Mouse (Mus musculus) liver, postnatal 0 days (tissue): ENCODE data around the gene Abca8a. TPM values are rescaled to one million over a fixed set of nuclear protein-coding genes. Genes with fewer than 3 reads are reported as not detected.

ENCODE experiments used
- ATAC-seq: fragments of 200-750 bp; cut with Nextera tagmentation; 2 replicates; pipeline ENCODE4 v1.8.0; 2017; ENCODE audit warnings: mild to moderate bottlenecking, moderate library complexity
- DNase-seq: peaks from one replicate; pipeline ENCODE4 v3.0.0-alpha.2; 2016
- H3K27ac ChIP-seq: fragments of 300-500 bp; sonication (generic); 2 replicates; pipeline ENCODE4 v1.5.1; 2014; ENCODE audit warnings: antibody characterized with exemption, moderate library complexity, mild to moderate bottlenecking, low read depth
- H3K27me3 ChIP-seq: fragments of 300-500 bp; sonication (generic); 2 replicates; pipeline ENCODE4 v1.6.1; 2014; ENCODE audit warnings: low read length, control low read depth, mixed read lengths; ENCODE audit not compliant: insufficient read depth
- H3K36me3 ChIP-seq: fragments of 300-500 bp; sonication (generic); replicated peaks from 2 replicates; pipeline ENCODE4 v1.6.1; 2014; ENCODE audit warnings: mild to moderate bottlenecking, control low read depth, low read length, moderate library complexity, mixed read lengths; ENCODE audit not compliant: insufficient read depth
- H3K4me1 ChIP-seq: fragments of 300-500 bp; sonication (generic); 2 replicates; pipeline ENCODE4 v1.6.1; 2014; ENCODE audit warnings: antibody characterized with exemption, mild to moderate bottlenecking, control low read depth; ENCODE audit not compliant: insufficient read depth
- H3K4me2 ChIP-seq: fragments of 300-500 bp; sonication (generic); 2 replicates; pipeline ENCODE4 v1.6.1; 2014; ENCODE audit warnings: low read depth, mild to moderate bottlenecking, low read length, moderate library complexity, mixed read lengths
- H3K4me3 ChIP-seq: fragments of 300-500 bp; sonication (generic); 2 replicates; pipeline ENCODE4 v1.5.1; 2014; ENCODE audit warnings: low read depth, low read length
- H3K9ac ChIP-seq: fragments of 300-500 bp; sonication (generic); replicated peaks from 2 replicates; pipeline ENCODE4 v1.6.1; 2014; ENCODE audit warnings: mild to moderate bottlenecking, moderate library complexity
- H3K9me3 ChIP-seq: fragments of 300-500 bp; sonication (generic); 2 replicates; pipeline ENCODE4 v1.6.1; 2016; ENCODE audit warnings: mild to moderate bottlenecking, control low read depth, low read length, mixed read lengths
- CTCF ChIP-seq: sonication (generic); IDR thresholded peaks from 2 replicates; pipeline ENCODE4 v1.5.1; 2016; ENCODE audit warnings: antibody characterized with exemption, low read depth
- EP300 ChIP-seq: IDR thresholded peaks from 2 replicates; pipeline ENCODE4 v1.6.1; 2016; ENCODE audit warnings: antibody characterized with exemption, low read depth, mild to moderate bottlenecking
- WGBS: fragments of 180-500 bp; shearing (Covaris S2); extraction: QIAGEN DNeasy Blood & Tissue Kit; methylation state at CpG from one replicate; pipeline ENCODE4 v1.1.7; 2014; ENCODE audit not compliant: insufficient replicate concordance; 5-methylcytosine and 5-hydroxymethylcytosine counted together
- polyA plus RNA-seq: library from polyadenylated mRNA; unstranded; fragments of >200 nt; fragmentation: Nextera tagmentation; extraction: Ambion mirVana; gene quantifications from 2 replicates; pipeline ENCODE4 v1.2.1, GENCODE M21; 2015

The Abca8a gene
- polyA plus RNA-seq = 7.0 and 11.8 TPM in 2 replicates

DNA sequence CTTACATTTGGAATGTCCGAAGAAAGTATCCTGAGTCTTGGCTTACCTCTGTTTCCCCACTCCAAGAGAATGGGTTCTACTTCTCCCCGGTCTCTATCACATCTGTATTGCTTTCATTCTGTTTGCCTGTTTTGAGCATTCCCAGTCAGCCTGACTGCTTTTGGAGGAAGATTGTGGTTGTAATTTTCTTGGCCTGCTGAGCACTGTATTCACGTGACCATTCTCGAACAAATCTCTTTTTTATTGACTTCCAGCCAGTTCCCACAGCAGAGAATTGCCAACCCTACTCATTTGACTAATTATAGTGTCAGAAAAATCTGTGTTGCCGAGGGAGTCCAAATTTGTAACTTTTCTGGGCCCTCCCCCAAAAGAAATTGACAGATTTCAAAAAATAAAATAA, at the start of gene Abca8a:
Gene Abca8a (minus strand): TSS at position 121 of the 400 bp plus-strand sequence.
- DNase-seq (no peak), ATAC-seq (no peak)
- peak within 1 kb of the TSS; percentile 66 for H3K27ac ChIP-seq
- H3K36me3 ChIP-seq = no peaks in the 10 kb centered on the region
- TF ChIP-seq CTCF = no peak
- TF ChIP-seq EP300 = no peak
- no peaks in the 10 kb centered on the region for H3K9me3 ChIP-seq
- no peaks in the 10 kb centered on the region for H3K4me1 ChIP-seq
- H3K4me2 ChIP-seq = peak within 1 kb of the TSS; percentile 65
- no peaks in the 10 kb centered on the region for H3K27me3 ChIP-seq
- H3K9ac ChIP-seq = no peak within 1 kb of the TSS; the same call in 1 of the 2 replicates
- 53% methylated on average over 5 of the region's 5 CpGs for WGBS
- H3K4me3 ChIP-seq = peak within 1 kb of the TSS; percentile 35

DNA sequence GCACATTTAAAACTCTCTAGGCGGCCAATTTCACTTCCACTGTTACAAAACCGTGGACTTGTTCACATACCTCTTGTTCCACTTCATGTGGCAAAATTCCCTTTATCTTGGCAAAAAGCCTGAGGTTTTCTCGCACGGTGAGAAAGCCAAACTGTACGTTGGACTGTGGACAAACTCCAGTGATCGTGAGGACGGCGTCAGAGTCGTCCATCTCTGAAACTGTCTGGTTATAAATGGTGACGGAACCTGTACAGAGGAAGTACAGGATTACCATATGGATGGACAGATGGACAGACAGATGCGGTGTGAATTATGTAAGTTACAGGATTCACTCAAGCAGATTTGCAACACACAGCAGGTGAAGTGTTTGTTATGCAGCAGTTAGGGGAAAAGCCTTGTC, 49.6 kb upstream of the Abca8a start:
- no peaks in the 10 kb centered on the region; the same call in 1 of the 2 replicates for H3K36me3 ChIP-seq
- peak; percentile 79 for ATAC-seq
- peak; percentile 35 for DNase-seq
- peak overlapping the region; percentile 46 for H3K4me2 ChIP-seq
- no peaks in the 10 kb centered on the region for H3K27me3 ChIP-seq
- no peak for TF ChIP-seq EP300
- TF ChIP-seq CTCF = no peak
- no peaks in the 10 kb centered on the region for H3K9me3 ChIP-seq
- WGBS = 64% methylated on average over 11 of the region's 11 CpGs
- H3K9ac ChIP-seq = no peak overlapping the region
- H3K4me3 ChIP-seq = 0 out of 2 replicates have a peak overlapping the region, but pooled peaks have one; percentile 7
- no peaks in the 10 kb centered on the region for H3K4me1 ChIP-seq
- peak overlapping the region; percentile 44; the same call in 1 of the 2 replicates for H3K27ac ChIP-seq

DNA sequence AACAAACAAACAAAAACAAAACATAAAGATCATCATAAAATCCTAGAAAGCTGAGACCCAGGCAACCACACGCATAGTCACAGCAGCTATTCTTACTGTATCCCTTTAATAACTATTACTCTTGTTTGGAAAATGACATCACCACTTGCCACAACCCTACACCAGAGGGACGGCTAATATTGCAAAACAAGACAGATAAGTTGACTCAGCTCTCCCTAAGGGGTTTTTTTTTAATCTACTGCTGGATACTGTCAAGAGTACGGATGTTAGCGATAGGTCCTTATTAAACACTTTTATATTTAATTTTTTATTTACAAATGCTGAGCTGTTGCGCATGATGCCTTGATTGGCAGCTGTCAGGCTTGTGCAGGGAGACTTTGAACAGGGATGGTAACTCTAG, 35.0 kb upstream of the Abca8a start:
- H3K4me3 ChIP-seq = no peak overlapping the region
- no peak overlapping the region for H3K27ac ChIP-seq
- DNase-seq = no peak
- no peaks in the 10 kb centered on the region for H3K27me3 ChIP-seq
- no peak for TF ChIP-seq CTCF
- no peak for TF ChIP-seq EP300
- H3K9me3 ChIP-seq = no peaks in the 10 kb centered on the region
- H3K9ac ChIP-seq = no peak overlapping the region
- ATAC-seq = peak; percentile 84
- H3K36me3 ChIP-seq = no peaks in the 10 kb centered on the region; the same call in 1 of the 2 replicates
- H3K4me1 ChIP-seq = no peaks in the 10 kb centered on the region
- H3K4me2 ChIP-seq = no peak overlapping the region
- 55% methylated on average over 5 of the region's 5 CpGs for WGBS

DNA sequence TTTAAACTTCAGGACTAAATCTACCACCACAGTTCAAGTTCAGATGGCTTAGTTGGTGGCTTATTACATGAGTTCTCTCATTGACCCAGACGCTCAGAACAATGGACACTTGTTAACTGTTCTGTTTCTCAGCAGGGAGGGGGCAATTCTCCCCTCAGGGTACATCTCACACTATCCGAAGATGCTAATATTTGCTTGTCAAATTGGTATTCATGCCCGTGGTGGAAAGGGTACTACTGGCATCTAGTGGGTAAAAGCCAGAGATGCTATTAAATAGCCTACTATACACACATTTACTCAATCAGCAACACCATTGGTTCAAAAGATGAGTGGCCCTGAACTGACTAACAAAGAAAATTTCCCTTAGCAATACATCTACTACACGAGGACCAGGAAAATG, 15.4 kb upstream of the Abca8a start:
- no peak for TF ChIP-seq EP300
- TF ChIP-seq CTCF = peak; percentile 53
- DNase-seq = no peak
- H3K27me3 ChIP-seq = no peaks in the 10 kb centered on the region

DNA sequence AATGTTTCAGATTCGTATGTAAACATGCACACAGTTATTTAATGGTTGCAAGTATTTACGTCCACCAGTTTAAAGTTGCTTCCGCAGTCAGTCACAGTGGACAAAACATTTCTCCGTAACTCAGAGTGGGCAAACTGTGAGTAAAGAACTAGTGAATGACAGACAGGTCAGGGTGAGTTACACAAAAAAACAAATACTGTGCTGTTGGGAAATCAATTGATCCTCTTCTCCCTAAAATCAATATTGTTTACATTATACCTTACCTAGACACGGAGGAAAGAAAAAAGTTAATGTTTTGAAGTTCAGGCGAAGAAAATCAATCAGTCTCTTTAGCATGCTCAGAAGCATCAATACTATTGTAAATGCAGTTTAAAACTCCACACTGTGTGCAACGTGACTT, 5.7 kb upstream of the Abca8a start:
- peak overlapping the region; percentile 62; the same call in 1 of the 2 replicates for H3K27ac ChIP-seq
- 53% methylated on average over 7 of the region's 7 CpGs for WGBS
- peak; percentile 74 for ATAC-seq

More for the DNA sequence above, 15.4 kb upstream of the Abca8a start:
- Histone ChIP-seq H3K9me3 (no peaks in the 10 kb centered on the region), H3K9ac (no peak overlapping the region), H3K4me1 (no peaks in the 10 kb centered on the region), H3K27ac (no peak overlapping the region), H3K4me3 (no peak overlapping the region), H3K4me2 (no peak overlapping the region), H3K36me3 (peaks cover 5% of the 10 kb centered on the region)
- 61% methylated on average over 4 of the region's 4 CpGs for WGBS
- ATAC-seq = no peak

DNA sequence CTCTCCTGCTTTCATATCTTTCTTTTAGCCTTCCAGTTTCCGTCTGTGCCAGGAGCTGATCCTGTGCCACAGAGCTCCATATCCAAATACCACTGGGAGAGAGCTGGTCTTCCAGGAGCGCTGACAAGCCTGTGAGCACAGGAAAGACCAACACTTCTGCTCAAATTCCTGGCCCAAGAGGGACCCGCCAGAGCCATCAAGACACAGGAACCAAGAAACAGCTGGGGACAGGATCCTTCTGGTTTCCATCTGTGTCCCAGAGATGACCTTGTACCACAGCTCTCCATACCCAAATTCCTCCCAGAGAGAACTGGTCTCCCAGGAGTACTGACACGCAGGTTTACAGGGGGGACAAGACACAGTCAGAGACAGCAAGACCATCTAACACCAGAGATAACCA, 3.1 kb upstream of the Abca8a start:
- no peak overlapping the region for H3K4me3 ChIP-seq
- ATAC-seq = no peak
- H3K4me1 ChIP-seq = no peaks in the 10 kb centered on the region
- H3K27me3 ChIP-seq = no peaks in the 10 kb centered on the region
- no peak overlapping the region for H3K27ac ChIP-seq
- TF ChIP-seq EP300 = no peak
- no peak for TF ChIP-seq CTCF
- no peak overlapping the region for H3K4me2 ChIP-seq
- H3K9ac ChIP-seq = no peak overlapping the region
- 73% methylated on average over 4 of the region's 4 CpGs for WGBS
- 0 out of 2 replicates have a peak, but pooled peaks cover 3% of the 10 kb centered on the region for H3K36me3 ChIP-seq
- H3K9me3 ChIP-seq = no peaks in the 10 kb centered on the region
- DNase-seq = no peak

More for the DNA sequence above, 5.7 kb upstream of the Abca8a start:
- Histone ChIP-seq H3K36me3 (peaks cover 11% of the 10 kb centered on the region; the same call in 1 of the 2 replicates), H3K4me2 (peak overlapping the region; percentile 19; the same call in 1 of the 2 replicates), H3K4me3 (no peak overlapping the region), H3K9me3 (peaks cover 4% of the 10 kb centered on the region; the same call in 1 of the 2 replicates), H3K9ac (no peak overlapping the region), H3K27me3 (no peaks in the 10 kb centered on the region), H3K4me1 (no peaks in the 10 kb centered on the region)
- TF ChIP-seq EP300 (peak; percentile 64; the same call in 1 of the 2 replicates), CTCF (no peak)
- DNase-seq = no peak
